Mouse (Mus musculus): Measurements from ENCODE around the gene Itga7.

DNA sequence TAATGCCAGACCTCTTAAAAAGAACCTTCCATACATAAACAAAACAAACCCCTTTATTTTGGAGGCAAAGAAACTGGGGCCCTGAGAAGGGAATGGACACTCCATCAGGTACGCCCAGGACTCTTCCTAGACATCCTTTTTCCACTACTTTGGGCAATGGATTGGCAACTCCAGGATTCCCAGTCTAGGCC lies 10.9 kb upstream of the Itga7 start, which contains the start of gene Rdh5:
- no peak for TF ChIP-seq CHD2 (IDR thresholded peaks at IDR 0.05; ENCODE audit: low read depth, low read length)
- TF ChIP-seq MAFK (IDR thresholded peaks at IDR 0.05; ENCODE audit: insufficient read depth, low read depth, low read length), result no peak
